Comparison of ENCODE assay signal across 17 mouse cellular contexts in genomic region chr3:135289148-135289547, GRCm38 (mm10). TPM values are rescaled to one million over a fixed set of nuclear protein-coding genes. Genes with fewer than 3 reads are reported as not detected.
"Had no signal": no experiment of that assay in that cellular context is flagged by ENCODE, and none has a peak within 500 bp of the region (broad histone marks: within the 10 kb centered on the region; RNA-seq: fewer than 3 reads in every experiment).

No protein-coding gene starts in this region.

- H3K36me3 ChIP-seq: midbrain, embryonic 10.5 days; midbrain, embryonic 12.5 days; neural tube, embryonic 12.5 days; stomach, embryonic 15.5 days had no signal

- H3K27me3 ChIP-seq: midbrain, embryonic 12.5 days; neural tube, embryonic 12.5 days; stomach, embryonic 15.5 days had no signal

- DNase-seq: lung, adult 18-20 months; lung, embryonic 14.5 days; lung, postnatal 10 days; lung, postnatal 4 days; midbrain, embryonic 14.5 days; right cerebral cortex, postnatal 14 days; thymus, adult 2 months; thymus, postnatal 25 days; thymus, postnatal 4 days had no signal

- H3K9me3 ChIP-seq: midbrain, embryonic 10.5 days; midbrain, embryonic 12.5 days; neural tube, embryonic 12.5 days; stomach, embryonic 15.5 days had no signal

- ATAC-seq: midbrain, embryonic 16.5 days had no signal

- H3K4me2 ChIP-seq: lung, embryonic 14.5 days; midbrain, embryonic 12.5 days; neural tube, embryonic 12.5 days; stomach, embryonic 15.5 days had no signal

- H3K9ac ChIP-seq: lung, embryonic 14.5 days; midbrain, embryonic 12.5 days; neural tube, embryonic 12.5 days; stomach, embryonic 15.5 days had no signal

- H3K4me3 ChIP-seq: midbrain, embryonic 10.5 days; midbrain, embryonic 12.5 days; neural tube, embryonic 12.5 days; stomach, embryonic 15.5 days had no signal

- H3K27ac ChIP-seq: midbrain, embryonic 10.5 days; midbrain, embryonic 12.5 days; neural tube, embryonic 12.5 days; stomach, embryonic 15.5 days; stomach, postnatal 0 days had no signal

- H3K4me1 ChIP-seq: midbrain, embryonic 12.5 days; neural tube, embryonic 12.5 days; stomach, embryonic 15.5 days had no signal

RNA-seq across cellular contexts. Expression of gene Slc9b1, which starts 58.7 kb away (rescaled TPM):
- polyA plus RNA-seq: midbrain, embryonic 14.5 days; neural tube, embryonic 12.5 days; neural tube, embryonic 14.5 days; spleen, adult 2 months; thymus, adult 2 months had no signal
